Mouse (Mus musculus) liver, postnatal 0 days (tissue): ENCODE results near the gene Tbc1d22b. TPM values are rescaled to one million over a fixed set of nuclear protein-coding genes. Genes with fewer than 3 reads are reported as not detected.
A peak's percentile ranks its signal among the peaks of the same experiment; 100 is the strongest.

Experiments
- ATAC-seq: fragments of 200-750 bp; cut with Nextera tagmentation; 2 replicates; pipeline ENCODE4 v1.8.0; 2017; ENCODE audit warnings: mild to moderate bottlenecking, moderate library complexity
- DNase-seq: peaks from one replicate; pipeline ENCODE4 v3.0.0-alpha.2; 2016
- H3K27ac ChIP-seq: fragments of 300-500 bp; sonication (generic); 2 replicates; pipeline ENCODE4 v1.5.1; 2014; ENCODE audit warnings: antibody characterized with exemption, moderate library complexity, mild to moderate bottlenecking, low read depth
- H3K27me3 ChIP-seq: fragments of 300-500 bp; sonication (generic); 2 replicates; pipeline ENCODE4 v1.6.1; 2014; ENCODE audit warnings: low read length, control low read depth, mixed read lengths; ENCODE audit not compliant: insufficient read depth
- H3K36me3 ChIP-seq: fragments of 300-500 bp; sonication (generic); replicated peaks from 2 replicates; pipeline ENCODE4 v1.6.1; 2014; ENCODE audit warnings: mild to moderate bottlenecking, control low read depth, low read length, moderate library complexity, mixed read lengths; ENCODE audit not compliant: insufficient read depth
- H3K4me1 ChIP-seq: fragments of 300-500 bp; sonication (generic); 2 replicates; pipeline ENCODE4 v1.6.1; 2014; ENCODE audit warnings: antibody characterized with exemption, mild to moderate bottlenecking, control low read depth; ENCODE audit not compliant: insufficient read depth
- H3K4me2 ChIP-seq: fragments of 300-500 bp; sonication (generic); 2 replicates; pipeline ENCODE4 v1.6.1; 2014; ENCODE audit warnings: low read depth, mild to moderate bottlenecking, low read length, moderate library complexity, mixed read lengths
- H3K4me3 ChIP-seq: fragments of 300-500 bp; sonication (generic); 2 replicates; pipeline ENCODE4 v1.5.1; 2014; ENCODE audit warnings: low read depth, low read length
- H3K9ac ChIP-seq: fragments of 300-500 bp; sonication (generic); replicated peaks from 2 replicates; pipeline ENCODE4 v1.6.1; 2014; ENCODE audit warnings: mild to moderate bottlenecking, moderate library complexity
- H3K9me3 ChIP-seq: fragments of 300-500 bp; sonication (generic); 2 replicates; pipeline ENCODE4 v1.6.1; 2016; ENCODE audit warnings: mild to moderate bottlenecking, control low read depth, low read length, mixed read lengths
- CTCF ChIP-seq: sonication (generic); IDR thresholded peaks from 2 replicates; pipeline ENCODE4 v1.5.1; 2016; ENCODE audit warnings: antibody characterized with exemption, low read depth
- EP300 ChIP-seq: IDR thresholded peaks from 2 replicates; pipeline ENCODE4 v1.6.1; 2016; ENCODE audit warnings: antibody characterized with exemption, low read depth, mild to moderate bottlenecking
- WGBS: fragments of 180-500 bp; shearing (Covaris S2); extraction: QIAGEN DNeasy Blood & Tissue Kit; methylation state at CpG from one replicate; pipeline ENCODE4 v1.1.7; 2014; ENCODE audit not compliant: insufficient replicate concordance; 5-methylcytosine and 5-hydroxymethylcytosine counted together
- polyA plus RNA-seq: library from polyadenylated mRNA; unstranded; fragments of >200 nt; fragmentation: Nextera tagmentation; extraction: Ambion mirVana; gene quantifications from 2 replicates; pipeline ENCODE4 v1.2.1, GENCODE M21; 2015

The Tbc1d22b gene
- polyA plus RNA-seq, 1 experiment from 2014 or later = 1.9 TPM

- peaks cover 22% of the 10 kb centered on the region for H3K4me1 ChIP-seq
- H3K4me3 ChIP-seq = no peak overlapping the region
- H3K4me2 ChIP-seq = no peak overlapping the region
- no peak overlapping the region for H3K9ac ChIP-seq
- TF ChIP-seq EP300 = no peak
- TF ChIP-seq CTCF = no peak
- H3K27me3 ChIP-seq = no peaks in the 10 kb centered on the region
- no peak overlapping the region for H3K27ac ChIP-seq
- 47% methylated on average over 3 of the region's 3 CpGs for WGBS
- H3K9me3 ChIP-seq = no peaks in the 10 kb centered on the region
- ATAC-seq = no peak
- H3K36me3 ChIP-seq = no peaks in the 10 kb centered on the region
- no peak for DNase-seq
Measured at GRCm38 (mm10) chr17:29548494-29548893, 1.1 kb upstream of the Tbc1d22b start.

GRCm38 (mm10) chr17:29548994-29549393 is 591 bp upstream of the Tbc1d22b start:
- Histone ChIP-seq H3K4me2 (peak overlapping the region; percentile 95), H3K27me3 (no peaks in the 10 kb centered on the region), H3K36me3 (no peaks in the 10 kb centered on the region), H3K4me3 (peak overlapping the region; percentile 86), H3K27ac (no peak overlapping the region), H3K9ac (no peak overlapping the region), H3K4me1 (peaks cover 22% of the 10 kb centered on the region), H3K9me3 (no peaks in the 10 kb centered on the region)
- no peak for DNase-seq
- no peak for ATAC-seq
- WGBS = 33% methylated on average over 8 of the region's 8 CpGs
- TF ChIP-seq EP300 = no peak
- TF ChIP-seq CTCF = no peak

- H3K27ac ChIP-seq = 0 out of 2 replicates have a peak overlapping the region, but pooled peaks have one; percentile 29
- 20% methylated on average over 6 of the region's 6 CpGs for WGBS
- no peak for TF ChIP-seq EP300
- no peak for TF ChIP-seq CTCF
Measured at GRCm38 (mm10) chr17:29551019-29551418, 1.4 kb downstream of the Tbc1d22b start.

DNA sequence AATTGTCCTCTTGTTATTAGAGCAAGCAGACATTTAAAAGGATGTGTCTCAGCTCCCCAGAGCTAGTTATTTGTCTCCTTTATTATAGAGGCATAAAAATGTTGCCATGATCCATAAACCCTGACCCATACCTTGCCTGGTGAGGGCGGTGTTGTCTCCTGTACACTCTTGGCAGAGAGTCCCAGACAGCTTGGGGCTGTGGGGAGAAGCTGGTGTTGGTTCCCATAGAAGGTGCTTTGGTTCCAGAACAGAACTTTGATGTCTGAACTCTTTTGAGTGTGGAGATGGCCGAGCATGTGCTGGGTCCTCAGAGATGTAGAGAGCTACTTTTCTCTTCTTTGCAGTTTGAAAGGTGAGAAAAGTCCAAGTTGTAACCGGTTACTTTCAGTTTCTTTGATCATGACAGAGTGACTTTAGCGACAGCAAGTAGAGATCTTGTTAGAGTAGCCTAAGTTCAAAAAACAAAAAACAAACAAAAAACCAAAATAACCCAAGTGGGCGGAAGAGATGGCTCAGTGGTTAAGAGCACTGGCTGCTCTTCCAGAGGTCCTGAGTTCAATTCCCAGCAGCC is 2.7 kb downstream of the Tbc1d22b start, which contains the start of gene Tmem217:
Tmem217 (minus strand) TSS at position 224 of the 571 bp plus-strand sequence.
- 77% methylated on average over 5 of the region's 5 CpGs for WGBS
- peak; percentile 23; the same call in 1 of the 2 replicates for TF ChIP-seq CTCF
- TF ChIP-seq EP300 = no peak
- H3K27ac ChIP-seq = peak within 1 kb of the TSS; percentile 77; the same call in 1 of the 2 replicates
- H3K4me3 ChIP-seq = peak within 1 kb of the TSS; percentile 86; the same call in 1 of the 2 replicates
- H3K36me3 ChIP-seq = no peaks in the 10 kb centered on the region
- ATAC-seq (no peak), DNase-seq (no peak)
- H3K9me3 ChIP-seq = no peaks in the 10 kb centered on the region
- H3K4me2 ChIP-seq = peak within 1 kb of the TSS; percentile 95
- no peaks in the 10 kb centered on the region for H3K27me3 ChIP-seq
- no peak within 1 kb of the TSS for H3K9ac ChIP-seq
- H3K4me1 ChIP-seq = peaks cover 26% of the 10 kb centered on the region

More at GRCm38 (mm10) chr17:29551019-29551418, 1.4 kb downstream of the Tbc1d22b start:
- ATAC-seq = no peak
- H3K36me3 ChIP-seq = no peaks in the 10 kb centered on the region
- no peak for DNase-seq
- peak overlapping the region; percentile 95 for H3K4me2 ChIP-seq
- no peaks in the 10 kb centered on the region for H3K9me3 ChIP-seq
- H3K27me3 ChIP-seq = no peaks in the 10 kb centered on the region
- H3K4me1 ChIP-seq = peaks cover 26% of the 10 kb centered on the region
- 0 out of 2 replicates have a peak overlapping the region, but pooled peaks have one; percentile 3 for H3K9ac ChIP-seq
- peak overlapping the region; percentile 86 for H3K4me3 ChIP-seq

GRCm38 (mm10) chr17:29554176-29554575 is 4.6 kb downstream of the Tbc1d22b start:
- H3K27ac ChIP-seq = peak overlapping the region; percentile 77
- no peaks in the 10 kb centered on the region for H3K9me3 ChIP-seq
- no peak overlapping the region for H3K4me2 ChIP-seq

GRCm38 (mm10) chr17:29556456-29556855 is 6.9 kb downstream of the Tbc1d22b start:
- 80% methylated on average over 10 of the region's 10 CpGs for WGBS
- Histone ChIP-seq H3K9ac (no peak overlapping the region), H3K9me3 (no peaks in the 10 kb centered on the region), H3K4me3 (no peak overlapping the region), H3K4me2 (no peak overlapping the region), H3K36me3 (no peaks in the 10 kb centered on the region), H3K4me1 (peaks cover 7% of the 10 kb centered on the region), H3K27me3 (no peaks in the 10 kb centered on the region), H3K27ac (no peak overlapping the region)
- no peak for TF ChIP-seq CTCF
- no peak for TF ChIP-seq EP300
- ATAC-seq (no peak), DNase-seq (no peak)

More at GRCm38 (mm10) chr17:29554176-29554575, 4.6 kb downstream of the Tbc1d22b start:
- DNase-seq (no peak), ATAC-seq (peak; percentile 80)
- Histone ChIP-seq H3K4me3 (no peak overlapping the region), H3K4me1 (peaks cover 25% of the 10 kb centered on the region), H3K27me3 (no peaks in the 10 kb centered on the region), H3K36me3 (no peaks in the 10 kb centered on the region), H3K9ac (no peak overlapping the region)
- no peak for TF ChIP-seq CTCF
- TF ChIP-seq EP300 = peak; percentile 48; the same call in 1 of the 2 replicates

- WGBS = 72% methylated on average over 7 of the region's 7 CpGs
- Histone ChIP-seq H3K4me1 (peaks cover 7% of the 10 kb centered on the region; the same call in 1 of the 2 replicates), H3K9me3 (no peaks in the 10 kb centered on the region), H3K4me2 (no peak overlapping the region), H3K27ac (no peak overlapping the region), H3K27me3 (no peaks in the 10 kb centered on the region), H3K4me3 (no peak overlapping the region), H3K36me3 (no peaks in the 10 kb centered on the region), H3K9ac (no peak overlapping the region)
- ATAC-seq = no peak
- no peak for DNase-seq
- TF ChIP-seq CTCF (no peak), EP300 (no peak)
Measured at GRCm38 (mm10) chr17:29556893-29557292, 7.3 kb downstream of the Tbc1d22b start.
